Mouse (Mus musculus) CH12.LX (cell line): Measurements from ENCODE around the gene Fance.

Experiments
- BHLHE40 ChIP-seq: IDR thresholded peaks from 2 replicates; pipeline ENCODE4 v1.6.1; 2011; ENCODE audit warnings: mild to moderate bottlenecking, low read depth, low read length, improper control_type of control experiment
- CHD2 ChIP-seq: IDR thresholded peaks from 2 replicates; pipeline ENCODE4 v1.6.1; 2011; ENCODE audit warnings: low read length, improper control_type of control experiment
- CTCF ChIP-seq, 2 experiments: IDR thresholded peaks in 1 of 2; conservative IDR thresholded peaks in 1 of 2; 2 replicates each; pipeline ENCODE4 v1.5.1; 2011 to 2012; ENCODE audit warnings: low read depth in 2 of 2, low read length in 2 of 2, improper control_type of control experiment in 1 of 2, inconsistent platforms in 1 of 2, mild to moderate bottlenecking in 1 of 2, moderate library complexity in 1 of 2
- JUND ChIP-seq: conservative IDR thresholded peaks from 2 replicates; pipeline ENCODE4 v1.6.1; 2011; ENCODE audit warnings: low read depth, low read length, improper control_type of control experiment
- KAT2A ChIP-seq: IDR thresholded peaks from 2 replicates; pipeline ENCODE4 v1.6.1; 2012; ENCODE audit warnings: low read length, improper control_type of control experiment, inconsistent platforms; ENCODE audit not compliant: insufficient replicate concordance
- POLR2A ChIP-seq: IDR thresholded peaks from 2 replicates; pipeline ENCODE4 v1.6.1; 2011; ENCODE audit warnings: low read depth, mild to moderate bottlenecking, improper control_type of control experiment, low read length
- USF2 ChIP-seq: conservative IDR thresholded peaks from 2 replicates; pipeline ENCODE4 v1.6.1; 2011; ENCODE audit warnings: low read depth, low read length, improper control_type of control experiment
- ZC3H11A ChIP-seq: IDR thresholded peaks from 2 replicates; pipeline ENCODE4 v1.6.1; 2012; ENCODE audit warnings: low read depth, mild to moderate bottlenecking, inconsistent platforms, low read length, improper control_type of control experiment
- ZNF384 ChIP-seq: IDR thresholded peaks from 2 replicates; pipeline ENCODE4 v1.6.1; 2012; ENCODE audit warnings: low read depth, low read length, improper control_type of control experiment, inconsistent platforms

DNA sequence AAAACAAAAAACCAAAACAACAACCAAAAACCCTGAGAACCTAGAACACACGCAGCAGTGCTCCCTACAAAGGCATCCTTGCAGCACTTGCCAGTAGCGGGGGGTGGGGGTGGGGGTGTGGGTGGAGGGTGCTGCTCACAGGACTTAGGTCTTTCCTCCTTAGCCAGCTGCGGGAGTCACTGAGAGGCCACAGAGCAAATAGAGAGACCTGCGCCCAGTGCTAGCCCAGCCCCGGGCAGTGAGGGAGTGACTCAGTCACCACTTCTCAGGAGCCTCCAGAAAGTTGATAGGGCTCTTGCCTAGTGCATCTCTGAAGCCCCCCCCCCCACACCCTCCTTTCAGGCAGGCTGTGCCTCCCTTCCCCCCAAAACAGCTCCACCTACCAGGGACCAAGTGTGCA is 55.7 kb downstream of the Fance start:
- TF ChIP-seq POLR2A (no peak), CTCF (conservative IDR thresholded peaks at IDR 0.05 in 1 of 2, IDR thresholded peaks at IDR 0.05 in 1 of 2; ENCODE audit: low read depth in 2 of 2, low read length in 2 of 2) (no peak), BHLHE40 (no peak), JUND (no peak), KAT2A (no peak), ZNF384 (no peak), ZC3H11A (no peak), USF2 (no peak), CHD2 (no peak)
